14 mouse cellular contexts compared by ENCODE assay signal in the genomic region with DNA sequence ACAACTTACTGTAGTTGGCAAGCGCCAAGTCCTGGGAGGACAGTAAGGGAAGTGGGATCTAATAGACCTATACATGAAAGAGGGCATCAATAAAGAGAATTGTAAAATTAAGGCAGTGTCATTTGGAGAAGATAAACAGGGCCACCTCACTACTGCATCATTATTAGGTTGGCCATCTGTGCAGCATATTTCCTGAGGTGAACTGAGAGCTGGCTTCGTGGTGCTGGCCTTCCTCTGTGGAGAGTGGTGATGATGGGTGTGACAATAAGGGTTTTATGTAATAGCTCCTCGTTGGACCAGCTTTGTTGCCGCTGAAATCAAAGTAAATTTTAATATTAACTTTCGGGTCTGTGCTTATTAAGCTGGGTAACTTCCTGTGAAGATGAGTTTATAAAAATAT.
"Had no signal": no experiment of that assay in that cellular context is flagged by ENCODE, and none has a peak within 500 bp of the region (broad histone marks: within the 10 kb centered on the region; RNA-seq: fewer than 3 reads in every experiment).

No protein-coding gene starts in this region.

- DNase-seq: kidney, postnatal 14 days; lung, embryonic 14.5 days; lung, postnatal 10 days; lung, postnatal 4 days; midbrain, embryonic 14.5 days; right cerebral cortex, adult 18-20 months; right cerebral cortex, postnatal 25 days; thymus, adult 18-20 months; thymus, postnatal 14 days had no signal

- H3K27ac ChIP-seq: limb, embryonic 15.5 days; liver, embryonic 12.5 days; midbrain, embryonic 10.5 days; neural tube, embryonic 15.5 days had no signal

- ATAC-seq: liver, embryonic 12.5 days had no signal

- H3K4me3 ChIP-seq: limb, embryonic 15.5 days; liver, embryonic 12.5 days; midbrain, embryonic 10.5 days; myocyte; neural tube, embryonic 15.5 days had no signal
